Mouse (Mus musculus) liver, adult 2 months (tissue): ENCODE results near the gene Hbq1a.

Experiments
- CTCF ChIP-seq: fragments of 200-500 bp; IDR thresholded peaks from 2 replicates; pipeline ENCODE4 v1.5.1; 2011; ENCODE audit warnings: low read depth, low read length, control low read depth
- POLR2A ChIP-seq: fragments of 200-500 bp; IDR thresholded peaks from 2 replicates; pipeline ENCODE4 v1.6.1; 2011; ENCODE audit warnings: low read length, control low read depth; ENCODE audit not compliant: insufficient read depth; ENCODE audit errors: extremely low read depth

DNA sequence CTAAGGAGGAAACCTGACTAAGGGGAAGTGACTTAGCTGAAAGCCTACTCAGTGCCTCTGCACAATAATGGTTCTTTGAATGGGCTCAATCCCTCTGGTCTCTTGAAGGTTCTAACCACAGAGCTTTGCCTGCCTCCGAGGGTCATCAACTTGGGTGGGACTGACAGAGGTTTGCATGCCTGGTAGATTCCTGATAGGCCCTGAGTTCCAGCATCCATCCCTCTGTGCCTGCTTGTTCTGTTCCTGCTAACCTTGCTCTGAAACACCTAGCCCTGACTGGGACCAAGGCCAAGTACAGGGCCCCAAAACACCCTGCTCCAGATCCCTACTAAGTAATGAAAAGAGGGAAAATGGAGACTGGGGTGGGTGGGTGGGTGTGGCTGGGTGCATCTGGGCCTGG lies 3.6 kb downstream of the Hbq1a start:
- TF ChIP-seq CTCF (no peak), POLR2A (no peak)
